Mouse (Mus musculus) thymus, postnatal 10 days (tissue): ENCODE results near the gene Nsfl1c.

Experiments
- DNase-seq, 2 experiments: peaks; one replicate each; pipeline ENCODE4 v3.0.0; 2021; ENCODE audit warnings: low spot score in 2 of 2

Nsfl1c gene

GRCm38 (mm10) chr2:151543063-151543895 lies 49.3 kb downstream of the Nsfl1c start:
- DNase-seq: peak; percentile 52 to 55

- peak in 1 of 2 experiments; percentile 45 for DNase-seq
These were observed 50.7 kb downstream of the Nsfl1c start for GRCm38 (mm10) chr2:151544673-151545072.

- no peak for DNase-seq
These were observed 52.6 kb downstream of the Nsfl1c start for GRCm38 (mm10) chr2:151546571-151546970.

GRCm38 (mm10) chr2:151549615-151550121 lies 55.7 kb downstream of the Nsfl1c start:
- no peak for DNase-seq
